Mouse (Mus musculus): Measurements from ENCODE around the gene Slc51b. TPM values are rescaled to one million over a fixed set of nuclear protein-coding genes. Genes with fewer than 3 reads are reported as not detected.
A peak's percentile ranks its signal among the peaks of the same experiment; 100 is the strongest.

Gene Slc51b
- total and polyA plus RNA-seq, 2 experiments from 2014 or later: not detected

GRCm38 (mm10) chr9:65372449-65372848, 50.3 kb downstream of the Slc51b start:
- no peak overlapping the region for H3K4me2 ChIP-seq (ENCODE audit: low read depth, low read length)
- 60% methylated on average over 4 of the region's 4 CpGs for WGBS
- H3K27me3 ChIP-seq (ENCODE audit: control insufficient read depth, insufficient read depth, low read length): no peaks in the 10 kb centered on the region
- ATAC-seq (ENCODE audit: insufficient read depth, low read depth) (no peak), DNase-seq (ENCODE audit: low spot score) (no peak)
- no peaks in the 10 kb centered on the region for H3K36me3 ChIP-seq (replicated peaks; ENCODE audit: control insufficient read depth, insufficient read depth, low read length)
- no peak overlapping the region for H3K4me3 ChIP-seq (ENCODE audit: low read depth, low read length)
- no peak overlapping the region for H3K27ac ChIP-seq (ENCODE audit: low read depth)
- TF ChIP-seq EP300 (IDR thresholded peaks at IDR 0.05; ENCODE audit: low read depth) (no peak), CTCF (IDR thresholded peaks at IDR 0.05; ENCODE audit: low read depth) (peak; percentile 61)
- H3K9me3 ChIP-seq (replicated peaks; ENCODE audit: control insufficient read depth, low read length): no peaks in the 10 kb centered on the region
- H3K4me1 ChIP-seq (ENCODE audit: control insufficient read depth, insufficient read depth): peaks cover 3% of the 10 kb centered on the region; the same call in 1 of the 2 replicates
- no peak overlapping the region for H3K9ac ChIP-seq (replicated peaks; ENCODE audit: low read depth, low read length)

DNA sequence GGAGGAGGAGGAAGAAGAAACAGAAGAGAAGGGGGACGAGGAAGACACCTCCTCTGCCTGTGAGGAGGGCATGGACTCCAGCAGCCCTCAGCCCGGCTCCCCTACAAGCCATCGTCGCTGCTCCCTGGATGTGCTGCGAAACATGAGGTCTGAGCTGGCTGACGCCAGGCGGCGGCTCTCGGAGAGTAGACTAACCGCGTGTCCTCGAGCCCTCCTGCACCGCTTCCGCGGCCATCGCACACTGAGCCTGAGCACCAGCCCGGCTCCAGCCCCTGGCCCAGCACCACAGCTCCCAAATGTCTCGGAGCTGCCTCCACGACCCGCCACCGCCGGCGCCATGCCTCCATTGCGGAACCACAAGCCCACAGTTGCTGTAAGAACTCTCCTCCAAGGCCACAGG, 51.0 kb downstream of the Slc51b start:
- Histone ChIP-seq H3K36me3 (replicated peaks; ENCODE audit: control insufficient read depth, insufficient read depth, low read length) (no peaks in the 10 kb centered on the region), H3K4me2 (ENCODE audit: low read depth, low read length) (no peak overlapping the region), H3K4me1 (ENCODE audit: control insufficient read depth, insufficient read depth) (peaks cover 3% of the 10 kb centered on the region; the same call in 1 of the 2 replicates), H3K9me3 (replicated peaks; ENCODE audit: control insufficient read depth, low read length) (no peaks in the 10 kb centered on the region), H3K27me3 (ENCODE audit: control insufficient read depth, insufficient read depth, low read length) (no peaks in the 10 kb centered on the region), H3K9ac (replicated peaks; ENCODE audit: low read depth, low read length) (no peak overlapping the region), H3K4me3 (ENCODE audit: low read depth, low read length) (no peak overlapping the region), H3K27ac (ENCODE audit: low read depth) (no peak overlapping the region)
- WGBS: 75% methylated on average over 24 of the region's 24 CpGs
- DNase-seq (ENCODE audit: low spot score): no peak
- TF ChIP-seq CTCF (IDR thresholded peaks at IDR 0.05; ENCODE audit: low read depth) (no peak), EP300 (IDR thresholded peaks at IDR 0.05; ENCODE audit: low read depth) (no peak)
- no peak for ATAC-seq (ENCODE audit: insufficient read depth, low read depth)

DNA sequence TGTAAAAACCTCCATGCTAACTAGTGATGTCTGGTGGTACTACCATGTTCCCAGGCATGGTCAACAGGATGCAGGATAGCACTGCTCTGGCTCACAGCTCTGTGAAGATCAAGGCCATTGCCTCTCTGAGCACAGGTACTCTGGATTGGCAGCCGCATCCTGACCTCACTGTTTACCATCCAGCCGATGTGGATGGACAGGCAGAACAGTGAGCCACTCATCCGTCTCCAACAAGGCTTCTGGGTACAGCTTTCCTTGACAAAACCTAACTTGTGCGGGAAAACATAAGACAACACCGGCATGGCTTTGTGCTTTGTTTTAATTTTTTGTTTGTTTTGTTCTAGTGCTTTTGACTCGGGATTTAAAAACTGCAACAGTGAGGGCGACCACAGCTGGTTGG, 57.0 kb downstream of the Slc51b start:
- Histone ChIP-seq H3K4me1 (ENCODE audit: control insufficient read depth, insufficient read depth) (0 out of 2 replicates have a peak, but pooled peaks cover 8% of the 10 kb centered on the region), H3K9me3 (replicated peaks; ENCODE audit: control insufficient read depth, low read length) (no peaks in the 10 kb centered on the region), H3K9ac (replicated peaks; ENCODE audit: low read depth, low read length) (no peak overlapping the region), H3K27me3 (ENCODE audit: control insufficient read depth, insufficient read depth, low read length) (no peaks in the 10 kb centered on the region), H3K36me3 (replicated peaks; ENCODE audit: control insufficient read depth, insufficient read depth, low read length) (peaks cover 18% of the 10 kb centered on the region), H3K4me2 (ENCODE audit: low read depth, low read length) (no peak overlapping the region), H3K4me3 (ENCODE audit: low read depth, low read length) (no peak overlapping the region), H3K27ac (ENCODE audit: low read depth) (no peak overlapping the region)
- no peak for DNase-seq (ENCODE audit: low spot score)
- WGBS: 87% methylated on average over 7 of the region's 7 CpGs
- no peak for ATAC-seq (ENCODE audit: insufficient read depth, low read depth)
- TF ChIP-seq CTCF (IDR thresholded peaks at IDR 0.05; ENCODE audit: low read depth): no peak
- TF ChIP-seq EP300 (IDR thresholded peaks at IDR 0.05; ENCODE audit: low read depth): no peak

- Histone ChIP-seq H3K36me3 (replicated peaks; ENCODE audit: control insufficient read depth, insufficient read depth, low read length) (peaks cover 34% of the 10 kb centered on the region), H3K9me3 (replicated peaks; ENCODE audit: control insufficient read depth, low read length) (no peaks in the 10 kb centered on the region), H3K4me1 (ENCODE audit: control insufficient read depth, insufficient read depth) (peaks cover 12% of the 10 kb centered on the region; the same call in 1 of the 2 replicates), H3K9ac (replicated peaks; ENCODE audit: low read depth, low read length) (no peak overlapping the region), H3K4me2 (ENCODE audit: low read depth, low read length) (no peak overlapping the region), H3K27me3 (ENCODE audit: control insufficient read depth, insufficient read depth, low read length) (no peaks in the 10 kb centered on the region), H3K27ac (ENCODE audit: low read depth) (no peak overlapping the region), H3K4me3 (ENCODE audit: low read depth, low read length) (no peak overlapping the region)
- WGBS: 38% methylated on average over 9 of the region's 9 CpGs
- DNase-seq (ENCODE audit: low spot score) (peak; percentile 29), ATAC-seq (ENCODE audit: insufficient read depth, low read depth) (peak; percentile 80)
- TF ChIP-seq CTCF (IDR thresholded peaks at IDR 0.05; ENCODE audit: low read depth) (no peak), EP300 (IDR thresholded peaks at IDR 0.05; ENCODE audit: low read depth) (no peak)
These were observed 59.1 kb downstream of the Slc51b start for GRCm38 (mm10) chr9:65363684-65364083.

Other genes with a start within 250 kb of the Slc51b start
- gene Parp16, start 227.6 kb downstream of the Slc51b start, total RNA-seq (2014; rRNA removed; ENCODE audit: low replicate concordance): 1.8 and 7.7 TPM in 2 replicates
- gene Parp16, start 227.6 kb downstream of the Slc51b start, polyA plus RNA-seq (2015; fragmentation: Nextera tagmentation; extraction: Ambion mirVana): 5.7 and 5.8 TPM in 2 replicates
- 0.73 and 0.88 TPM in 2 replicates for gene Cilp, start 157.8 kb downstream of the Slc51b start, total RNA-seq (2014; rRNA removed; ENCODE audit: low replicate concordance)
- 0.19 and 0.21 TPM in 2 replicates for gene Cilp, start 157.8 kb downstream of the Slc51b start, polyA plus RNA-seq (2015; fragmentation: Nextera tagmentation; extraction: Ambion mirVana)
- 37.4 and 37.8 TPM in 2 replicates for gene Clpx, start 128.7 kb downstream of the Slc51b start, total RNA-seq (2014; rRNA removed; ENCODE audit: low replicate concordance)
- 64.3 and 68.3 TPM in 2 replicates for gene Clpx, start 128.7 kb downstream of the Slc51b start, polyA plus RNA-seq (2015; fragmentation: Nextera tagmentation; extraction: Ambion mirVana)
- gene Pdcd7, start 76.9 kb downstream of the Slc51b start, total RNA-seq (2014; rRNA removed; ENCODE audit: low replicate concordance): 9.4 and 10.6 TPM in 2 replicates
- gene Pdcd7, start 76.9 kb downstream of the Slc51b start, polyA plus RNA-seq (2015; fragmentation: Nextera tagmentation; extraction: Ambion mirVana): 4.7 and 5.9 TPM in 2 replicates
- gene Ubap1l, start 61.9 kb downstream of the Slc51b start, total RNA-seq (2014; rRNA removed; ENCODE audit: low replicate concordance): not detected in 2 replicates
- 0.11 and 0.21 TPM in 2 replicates for gene Ubap1l, start 61.9 kb downstream of the Slc51b start, polyA plus RNA-seq (2015; fragmentation: Nextera tagmentation; extraction: Ambion mirVana)
- 1.1 and 1.2 TPM in 2 replicates for gene Kbtbd13, start 31.3 kb downstream of the Slc51b start, total RNA-seq (2014; rRNA removed; ENCODE audit: low replicate concordance)
- gene Kbtbd13, start 31.3 kb downstream of the Slc51b start, polyA plus RNA-seq (2015; fragmentation: Nextera tagmentation; extraction: Ambion mirVana): 0.63 and 0.77 TPM in 2 replicates
- 1.8 and 8.5 TPM in 2 replicates for gene Rasl12, start 24.4 kb downstream of the Slc51b start, total RNA-seq (2014; rRNA removed; ENCODE audit: low replicate concordance)
- 7.5 and 7.9 TPM in 2 replicates for gene Rasl12, start 24.4 kb downstream of the Slc51b start, polyA plus RNA-seq (2015; fragmentation: Nextera tagmentation; extraction: Ambion mirVana)
- 11.5 and 15.9 TPM in 2 replicates for gene Mtfmt, start 12.8 kb upstream of the Slc51b start, total RNA-seq (2014; rRNA removed; ENCODE audit: low replicate concordance)
- 9.1 TPM in 2 replicates for gene Mtfmt, start 12.8 kb upstream of the Slc51b start, polyA plus RNA-seq (2015; fragmentation: Nextera tagmentation; extraction: Ambion mirVana)
- gene Spg21, start 38.0 kb upstream of the Slc51b start, total RNA-seq (2014; rRNA removed; ENCODE audit: low replicate concordance): 43.2 and 52.4 TPM in 2 replicates
- 41.3 and 44.7 TPM in 2 replicates for gene Spg21, start 38.0 kb upstream of the Slc51b start, polyA plus RNA-seq (2015; fragmentation: Nextera tagmentation; extraction: Ambion mirVana)
- not detected in 2 replicates for gene Ankdd1a, start 97.2 kb upstream of the Slc51b start, total RNA-seq (2014; rRNA removed; ENCODE audit: low replicate concordance)
- gene Ankdd1a, start 97.2 kb upstream of the Slc51b start, polyA plus RNA-seq (2015; fragmentation: Nextera tagmentation; extraction: Ambion mirVana): not detected in 2 replicates
- 12.8 and 21.0 TPM in 2 replicates for gene Plekho2, start 157.1 kb upstream of the Slc51b start, total RNA-seq (2014; rRNA removed; ENCODE audit: low replicate concordance)
- 7.6 and 8.3 TPM in 2 replicates for gene Plekho2, start 157.1 kb upstream of the Slc51b start, polyA plus RNA-seq (2015; fragmentation: Nextera tagmentation; extraction: Ambion mirVana)
- gene Pif1, start 164.2 kb upstream of the Slc51b start, total RNA-seq (2014; rRNA removed; ENCODE audit: low replicate concordance): 7.1 and 32.7 TPM in 2 replicates
- 2.5 and 2.6 TPM in 2 replicates for gene Pif1, start 164.2 kb upstream of the Slc51b start, polyA plus RNA-seq (2015; fragmentation: Nextera tagmentation; extraction: Ambion mirVana)
- gene Rbpms2, start 206.7 kb upstream of the Slc51b start, total RNA-seq (2014; rRNA removed; ENCODE audit: low replicate concordance): 94.5 and 121 TPM in 2 replicates
- gene Rbpms2, start 206.7 kb upstream of the Slc51b start, polyA plus RNA-seq (2015; fragmentation: Nextera tagmentation; extraction: Ambion mirVana): 108 and 117 TPM in 2 replicates
- 317 and 350 TPM in 2 replicates for gene Oaz2, start 245.0 kb upstream of the Slc51b start, total RNA-seq (2014; rRNA removed; ENCODE audit: low replicate concordance)
- gene Oaz2, start 245.0 kb upstream of the Slc51b start, polyA plus RNA-seq (2015; fragmentation: Nextera tagmentation; extraction: Ambion mirVana): 293 TPM in 2 replicates

Measured in heart, postnatal 0 days (tissue).